Mouse (Mus musculus): ENCODE measurements at regions not wholly inside any gene's neighbourhood (a gene's known extent, or its start where the extent isn't known, plus 50 kb on each side); places are given as distances from the start of the nearest gene placed in this dataset.

GRCm38 (mm10) chr6:127298105-127298504 is 146.1 kb upstream of the Ccnd2 start:
- no peak for DNase-seq (ENCODE audit: low spot score in 2 of 2)

- no peak for DNase-seq (ENCODE audit: low spot score in 2 of 2)
Measured at GRCm38 (mm10) chr6:127311192-127312054, 135.2 kb upstream of the Parp11 start.

- DNase-seq (ENCODE audit: low spot score in 2 of 2) = no peak
Measured at GRCm38 (mm10) chr6:127317309-127317708, 129.3 kb upstream of the Parp11 start.

GRCm38 (mm10) chr6:127318746-127319582 is 127.7 kb upstream of the Parp11 start:
- no peak for DNase-seq (ENCODE audit: low spot score in 2 of 2)

- no peak for DNase-seq (ENCODE audit: low spot score in 2 of 2)
Measured at GRCm38 (mm10) chr6:127320600-127320999, 126.0 kb upstream of the Parp11 start.

GRCm38 (mm10) chr6:127321031-127321430 is 125.6 kb upstream of the Parp11 start:
- DNase-seq (ENCODE audit: low spot score in 2 of 2) = no peak

- DNase-seq (ENCODE audit: low spot score in 2 of 2) = no peak
Measured at GRCm38 (mm10) chr6:127322398-127322797, 124.2 kb upstream of the Parp11 start.

- DNase-seq (ENCODE audit: low spot score in 2 of 2) = peak; percentile 62 to 66
Measured at GRCm38 (mm10) chr6:127324984-127325383, 121.7 kb upstream of the Parp11 start.

- DNase-seq (ENCODE audit: low spot score in 2 of 2) = peak; percentile 24 to 45
Measured at GRCm38 (mm10) chr6:127325596-127326332, 120.9 kb upstream of the Parp11 start.

- no peak for DNase-seq (ENCODE audit: low spot score in 2 of 2)
Measured at GRCm38 (mm10) chr6:127326333-127326729, 120.3 kb upstream of the Parp11 start.

GRCm38 (mm10) chr6:127329191-127330014 is 117.2 kb upstream of the Parp11 start:
- no peak for DNase-seq (ENCODE audit: low spot score in 2 of 2)

- DNase-seq (ENCODE audit: low spot score in 2 of 2) = peak; percentile 65 to 83
Measured at GRCm38 (mm10) chr6:127330015-127330705, 116.5 kb upstream of the Parp11 start.

- DNase-seq (ENCODE audit: low spot score in 2 of 2) = no peak
Measured at GRCm38 (mm10) chr6:127331091-127331490, 115.5 kb upstream of the Parp11 start.

- no peak for DNase-seq (ENCODE audit: low spot score in 2 of 2)
Measured at GRCm38 (mm10) chr6:127334256-127334655, 112.4 kb upstream of the Parp11 start.

GRCm38 (mm10) chr6:127335462-127335886 is 111.2 kb upstream of the Parp11 start:
- no peak for DNase-seq (ENCODE audit: low spot score in 2 of 2)

- no peak for DNase-seq (ENCODE audit: low spot score in 2 of 2)
Measured at GRCm38 (mm10) chr6:127335996-127336660, 110.5 kb upstream of the Parp11 start.

- peak; percentile 45 to 70 for DNase-seq (ENCODE audit: low spot score in 2 of 2)
Measured at GRCm38 (mm10) chr6:127336681-127337397, 109.8 kb upstream of the Parp11 start.

GRCm38 (mm10) chr6:127337398-127337871 is 109.2 kb upstream of the Parp11 start:
- DNase-seq (ENCODE audit: low spot score in 2 of 2) = no peak
